Mouse (Mus musculus) liver, adult (tissue): Measurements from ENCODE around the gene Plpp1.

ENCODE experiments used
- GATA4 ChIP-seq: IDR thresholded peaks from 2 replicates; pipeline ENCODE4 v1.6.1; 2014; ENCODE audit warnings: mild to moderate bottlenecking, low read length; ENCODE audit not compliant: insufficient replicate concordance

The Plpp1 gene

DNA sequence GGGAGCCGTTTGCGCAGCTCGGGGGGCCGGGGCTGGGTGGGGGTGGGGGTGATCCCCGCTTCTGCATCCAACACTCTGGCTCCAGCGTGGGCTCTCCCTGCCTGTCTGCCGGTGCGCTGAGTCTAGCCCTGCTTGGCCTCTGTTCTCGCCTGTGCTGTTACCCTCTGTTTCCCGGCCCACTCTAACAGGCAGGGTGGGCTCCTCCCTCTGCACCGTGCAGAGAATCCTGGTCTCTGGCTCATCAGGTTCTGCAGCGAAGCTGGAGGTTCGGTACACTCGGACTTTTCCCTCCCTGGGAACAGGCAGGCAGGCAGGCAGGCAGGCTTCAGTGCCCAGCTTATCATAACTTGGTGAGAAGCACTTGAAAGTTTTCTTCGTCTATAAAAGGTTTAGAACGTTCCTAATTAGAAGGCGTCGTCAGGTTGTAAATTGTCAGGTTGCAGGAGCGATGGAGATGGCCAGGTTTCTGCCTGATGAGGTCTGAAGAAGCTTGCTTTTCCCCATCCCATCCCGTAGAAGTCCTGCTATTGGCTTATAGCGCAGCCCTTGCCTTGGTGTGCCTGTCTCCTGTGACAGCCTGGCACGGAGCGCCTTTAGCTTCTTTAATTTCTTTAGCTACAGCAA lies 901 bp downstream of the Plpp1 start:
- no peak for TF ChIP-seq GATA4

DNA sequence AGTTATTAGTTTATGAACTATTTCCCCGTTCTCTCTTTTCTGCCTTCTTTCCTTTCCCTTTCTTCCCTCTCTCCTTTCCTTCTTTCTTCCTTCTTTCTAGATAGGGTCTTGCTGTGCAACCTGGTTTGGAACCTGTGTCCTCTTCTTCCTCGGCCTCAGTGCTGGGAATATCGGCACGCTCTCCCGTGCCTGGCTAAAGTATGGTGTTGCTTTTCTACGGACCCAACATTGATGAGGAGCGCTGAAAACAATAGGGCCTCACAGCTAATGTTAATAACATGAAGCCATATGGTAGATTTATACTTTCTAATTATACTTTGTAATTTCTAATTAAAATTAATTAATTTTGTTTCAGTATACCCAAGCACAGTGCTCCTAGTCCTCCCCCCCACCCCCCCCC lies 2.5 kb downstream of the Plpp1 start:
- TF ChIP-seq GATA4 = no peak

DNA sequence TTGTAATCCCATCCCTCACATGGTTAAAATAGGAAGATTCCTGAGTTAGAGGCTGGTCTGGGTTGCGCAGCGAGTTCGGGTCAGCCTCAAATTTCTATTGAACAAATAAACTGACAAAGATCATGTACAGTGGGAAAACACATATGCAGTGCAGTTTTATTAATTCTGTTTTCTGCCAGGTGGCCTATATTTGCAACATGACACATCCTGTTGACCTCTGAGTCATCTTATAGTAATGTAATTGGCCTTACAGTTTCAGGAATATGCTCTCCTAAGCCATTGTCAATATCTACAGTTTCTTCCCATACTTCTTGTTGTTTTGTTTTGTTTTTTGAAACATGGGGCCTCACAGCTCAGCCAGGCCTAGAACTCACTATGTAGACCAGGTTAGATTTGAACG lies 3.1 kb downstream of the Plpp1 start:
- TF ChIP-seq GATA4 = no peak

DNA sequence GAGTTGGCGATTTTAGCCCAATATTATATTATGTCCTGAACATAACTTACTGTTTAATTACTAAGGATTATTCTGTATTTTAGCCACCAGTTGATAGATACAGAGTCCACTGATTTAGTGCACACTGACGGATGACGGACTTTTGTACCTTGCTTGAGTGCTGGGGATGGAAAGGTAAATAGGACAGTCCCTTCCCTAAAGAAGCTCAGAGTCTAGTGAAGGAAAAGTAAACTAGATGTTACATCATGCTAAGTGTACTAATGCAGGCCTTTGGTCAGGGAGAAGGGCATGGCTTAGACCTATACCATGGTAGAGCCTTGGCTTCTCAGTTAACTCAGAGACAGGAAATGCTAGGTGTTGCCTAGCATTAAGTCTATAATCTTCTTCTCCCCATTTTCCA lies 4.9 kb downstream of the Plpp1 start:
- TF ChIP-seq GATA4 = no peak

DNA sequence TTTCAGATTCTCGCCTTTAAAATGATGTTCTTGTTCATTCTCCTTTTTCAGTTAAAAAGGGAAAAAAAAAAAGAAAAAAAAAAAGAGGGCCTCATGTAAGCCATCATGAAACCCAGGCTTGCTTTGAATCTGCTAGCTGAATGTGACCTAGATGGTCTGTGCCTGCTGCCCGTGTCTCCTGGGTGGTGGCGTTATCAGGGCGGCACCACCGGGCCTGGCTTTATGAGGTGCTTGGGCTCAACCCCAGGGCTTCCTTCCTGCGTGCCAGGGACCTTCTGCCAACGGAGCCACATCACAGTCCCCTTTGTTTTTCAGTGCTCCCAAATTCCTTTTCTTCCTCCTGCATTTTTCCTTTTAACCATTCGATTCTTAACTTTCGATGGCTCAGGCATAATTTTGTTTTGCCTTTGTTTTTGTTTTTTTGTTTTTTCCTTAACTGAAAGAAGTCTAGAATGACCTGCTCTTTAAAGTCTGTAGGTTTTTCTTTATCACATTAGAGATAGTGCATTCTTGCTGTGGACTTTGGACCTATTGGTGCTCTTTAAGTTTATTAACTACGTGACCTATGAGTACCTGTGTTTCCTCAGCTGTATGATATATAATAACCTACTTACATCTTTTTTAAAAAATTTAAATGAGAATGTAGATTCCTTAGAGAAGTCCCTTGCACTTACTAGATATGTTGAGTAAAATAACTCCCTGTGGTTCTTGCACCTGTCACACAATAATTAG lies 7.5 kb downstream of the Plpp1 start:
- TF ChIP-seq GATA4 = peak; percentile 42; the same call in 1 of the 2 replicates

DNA sequence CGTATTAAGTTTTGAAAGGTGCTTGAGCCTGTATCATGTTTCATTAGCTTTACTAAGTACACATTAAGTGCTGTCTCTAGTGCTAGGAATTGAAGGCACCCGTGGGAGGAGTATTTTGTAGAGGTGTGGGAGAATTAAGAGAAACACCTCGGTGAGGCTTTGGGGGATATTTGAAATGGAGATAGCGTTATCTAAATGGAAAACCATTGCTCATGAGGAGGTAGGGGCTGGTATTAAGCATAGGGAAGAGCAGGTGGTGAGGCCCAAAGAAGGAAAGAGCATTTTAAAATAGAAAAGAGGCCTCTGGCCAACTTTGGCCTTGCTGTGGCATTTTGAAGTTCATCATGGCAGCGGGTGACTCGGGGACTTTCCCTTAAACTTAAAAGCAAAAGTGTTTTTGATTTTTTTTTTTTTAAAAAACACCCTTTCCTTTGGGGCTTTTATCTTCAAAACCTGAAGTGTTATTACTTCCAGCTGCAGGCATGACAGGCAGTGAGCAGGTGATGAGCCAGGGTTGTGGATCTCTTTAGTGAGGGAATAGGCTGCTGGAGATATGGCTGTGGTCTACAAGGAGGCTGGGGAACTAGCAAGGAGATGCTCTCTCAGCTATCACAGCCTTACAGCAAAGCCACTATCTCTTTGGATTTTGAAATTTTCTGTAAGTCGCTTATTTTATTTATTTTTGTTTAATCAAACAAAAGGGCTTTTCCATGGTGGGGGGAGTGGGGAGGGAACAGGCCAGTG lies 9.1 kb downstream of the Plpp1 start:
- TF ChIP-seq GATA4 = no peak

DNA sequence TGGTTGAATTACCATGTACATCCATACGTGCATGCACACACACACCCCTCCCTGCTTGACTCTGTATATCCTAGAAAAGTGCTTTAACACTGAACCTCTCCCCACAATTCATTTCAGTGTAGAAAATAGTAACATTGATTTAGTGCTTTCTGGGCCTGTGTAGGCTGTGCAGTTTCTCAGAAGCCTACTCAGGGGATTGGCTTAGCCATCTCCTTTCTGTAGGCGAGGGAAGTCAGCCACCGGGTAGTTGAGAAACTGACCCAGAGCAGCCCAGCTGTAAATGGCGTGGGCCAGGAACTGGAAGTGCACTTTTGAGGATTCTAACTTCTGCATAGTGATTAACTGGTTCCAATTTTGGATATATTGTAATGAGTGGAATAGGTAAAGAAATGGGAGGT lies 9.7 kb downstream of the Plpp1 start:
- no peak for TF ChIP-seq GATA4

DNA sequence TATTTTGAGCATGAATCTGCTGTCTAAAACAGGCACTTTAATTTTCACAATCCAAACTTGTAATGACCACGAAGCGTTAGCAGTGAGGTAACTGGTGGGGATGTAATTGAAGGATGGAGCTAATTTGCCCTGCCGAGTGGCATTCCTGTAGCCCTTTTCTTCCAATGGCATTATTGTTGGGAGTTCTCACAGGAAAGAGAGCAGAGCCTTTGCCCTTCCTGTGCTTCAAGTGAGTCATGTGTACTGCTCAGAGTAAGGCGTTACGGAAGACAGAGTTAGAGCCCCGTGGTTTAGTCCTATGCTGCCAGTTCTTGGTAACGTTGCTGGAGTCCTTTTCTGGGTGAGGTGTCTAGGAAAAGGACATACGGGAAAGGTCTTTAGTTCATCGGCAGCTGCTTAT lies 10.2 kb downstream of the Plpp1 start:
- TF ChIP-seq GATA4 = no peak

DNA sequence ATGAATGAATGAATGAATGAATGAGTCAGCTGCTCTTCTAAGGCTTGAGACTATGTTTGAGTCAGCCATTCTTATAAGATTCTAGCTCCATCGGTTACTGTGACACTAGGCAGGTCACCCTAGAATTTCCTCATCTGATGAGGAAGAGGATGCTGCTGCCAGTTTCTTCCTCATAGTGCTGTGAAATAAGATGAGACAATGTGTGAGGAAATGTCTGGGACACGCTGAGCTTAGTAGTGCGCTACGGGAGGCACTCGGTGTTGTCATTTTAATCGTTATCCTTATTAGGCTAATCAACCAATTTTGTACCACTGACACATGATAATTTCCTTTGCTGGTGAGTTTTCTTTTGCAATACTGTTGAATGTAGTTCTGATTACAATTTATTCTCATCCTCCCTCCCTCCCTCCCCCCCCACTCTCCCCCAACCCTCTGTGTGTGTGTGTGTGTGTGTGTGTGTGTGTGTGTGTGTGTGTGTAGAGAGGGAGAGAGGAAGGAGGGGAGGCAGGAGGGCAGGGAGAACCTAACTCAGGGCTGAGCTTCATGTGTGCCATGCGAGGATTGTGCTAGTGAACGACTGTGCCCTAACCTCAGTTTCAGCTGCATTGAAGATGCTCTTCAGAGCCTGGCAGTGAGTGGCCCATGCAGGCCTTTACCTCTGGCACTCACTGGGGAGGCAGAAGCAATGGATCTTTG lies 11.3 kb downstream of the Plpp1 start:
- no peak for TF ChIP-seq GATA4

DNA sequence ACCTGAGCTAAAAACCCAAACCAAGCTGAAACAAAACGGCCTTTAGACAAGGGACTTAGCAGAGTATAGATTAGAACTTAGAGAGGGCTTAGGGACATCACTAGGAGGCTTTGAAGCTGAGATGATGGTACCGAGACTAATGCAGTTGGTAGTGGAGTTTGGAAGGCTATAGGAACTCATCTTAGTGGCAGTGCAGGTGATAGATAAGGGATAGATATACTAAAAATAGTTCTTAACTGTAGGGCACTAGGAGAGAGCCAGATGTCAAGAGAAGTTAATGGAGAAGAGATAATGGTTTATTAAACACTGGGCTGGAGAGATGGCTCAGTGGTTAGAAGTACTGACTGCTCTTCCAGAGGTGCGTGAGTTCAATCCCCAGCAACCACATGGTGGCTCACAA lies 15.4 kb downstream of the Plpp1 start:
- no peak for TF ChIP-seq GATA4

DNA sequence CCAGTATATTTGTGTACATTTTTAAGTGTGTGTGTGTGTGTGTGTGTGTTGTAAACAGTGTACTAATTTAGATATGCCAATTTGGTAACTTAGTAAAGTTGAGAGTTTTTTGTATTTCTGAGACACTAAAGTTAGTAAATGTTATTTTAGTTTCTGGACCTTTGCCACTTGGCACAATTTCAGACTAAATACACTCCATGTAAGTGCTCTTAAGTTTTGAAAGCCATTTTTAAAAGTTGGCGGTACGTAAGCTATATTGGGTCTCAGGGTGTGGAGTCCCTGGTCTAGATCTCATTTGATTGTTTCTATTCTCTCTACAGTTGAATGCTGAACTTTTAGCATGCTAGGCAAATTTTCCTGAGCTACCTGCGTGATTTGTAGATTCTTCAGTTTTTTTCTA lies 17.5 kb downstream of the Plpp1 start:
- TF ChIP-seq GATA4 = no peak

DNA sequence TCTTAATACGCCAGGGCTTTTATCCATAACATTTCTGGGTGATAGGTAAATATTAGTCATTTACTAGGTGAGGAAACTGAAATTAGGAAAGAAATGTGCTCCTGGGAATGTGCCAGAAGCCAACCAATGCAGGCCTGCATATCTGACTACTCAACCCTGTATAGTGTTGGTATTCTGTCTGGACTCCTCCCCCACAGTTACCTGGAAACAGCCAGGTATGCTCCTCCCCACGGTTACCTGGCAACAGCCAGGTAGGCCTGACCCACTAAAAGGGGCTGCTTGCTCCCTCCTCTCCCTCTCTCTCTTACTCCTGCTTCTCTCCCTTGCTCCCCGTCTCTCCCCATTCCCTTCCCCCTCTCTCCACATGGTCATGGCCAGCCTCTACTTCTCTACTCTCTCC lies 21.8 kb downstream of the Plpp1 start:
- no peak for TF ChIP-seq GATA4

DNA sequence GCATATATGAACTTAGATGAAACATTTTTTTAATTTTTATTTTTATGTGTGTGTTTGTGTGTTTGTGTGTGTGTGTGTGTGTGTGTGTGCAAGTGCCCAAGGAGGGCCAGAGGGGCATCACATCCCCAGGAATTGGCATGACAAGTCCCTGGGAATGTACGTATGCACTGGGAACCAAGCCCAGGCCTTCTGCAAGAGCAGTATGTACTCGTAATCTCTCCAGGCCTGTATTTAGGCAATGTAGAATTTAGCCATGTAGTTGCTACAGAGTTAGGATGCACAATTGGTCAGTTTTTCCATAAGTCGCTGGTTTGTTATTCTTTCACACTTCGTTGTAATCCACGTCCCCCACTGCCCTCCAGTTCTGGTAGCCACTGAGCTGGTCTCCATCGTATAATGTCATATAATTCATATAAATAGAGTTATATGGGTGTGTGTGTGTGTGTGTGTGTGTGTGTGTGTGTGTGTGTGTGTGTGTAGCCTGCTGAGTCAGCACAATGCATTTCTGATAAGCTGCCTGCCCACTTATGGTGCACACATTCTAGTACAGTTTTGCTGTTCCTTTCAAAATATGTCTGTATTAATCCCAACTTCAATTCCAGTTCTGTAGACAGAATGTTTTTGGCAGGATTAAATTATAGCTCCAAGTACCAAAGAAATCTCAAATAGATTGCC lies 22.8 kb downstream of the Plpp1 start:
- no peak for TF ChIP-seq GATA4

DNA sequence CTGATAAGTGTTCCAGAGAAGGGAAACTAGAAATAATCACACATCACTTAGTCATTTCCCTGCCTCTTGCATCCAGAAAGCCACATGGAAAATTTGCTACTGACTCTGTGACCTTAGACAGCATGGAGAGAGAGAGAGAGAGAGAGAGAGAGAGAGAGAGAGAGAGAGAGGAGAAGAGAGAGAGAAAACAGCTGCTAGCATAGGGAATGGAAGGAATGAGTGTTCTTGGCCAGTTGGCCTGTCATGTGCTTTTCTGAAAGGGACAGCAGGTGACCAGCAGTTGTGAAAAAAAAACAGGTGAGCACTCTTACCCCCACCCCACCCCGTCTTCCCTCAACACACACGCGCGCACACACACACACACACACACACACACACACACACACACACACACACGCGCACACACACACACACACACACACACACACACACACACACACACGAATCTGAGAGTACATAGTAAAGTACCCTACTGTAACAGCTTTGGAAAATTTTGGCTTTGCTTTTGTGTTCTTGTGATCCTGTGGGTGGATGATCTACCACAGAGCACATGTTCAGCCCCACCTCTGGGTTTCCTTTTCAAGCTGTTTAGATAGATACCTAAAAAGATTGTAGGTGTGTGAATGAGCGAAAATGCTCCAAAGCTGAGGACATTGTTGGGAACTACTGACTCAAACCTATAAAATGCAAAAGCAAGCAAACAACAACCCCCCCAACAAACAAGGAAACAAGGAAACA lies 23.5 kb downstream of the Plpp1 start:
- TF ChIP-seq GATA4 = no peak; the same call in 1 of the 2 replicates

DNA sequence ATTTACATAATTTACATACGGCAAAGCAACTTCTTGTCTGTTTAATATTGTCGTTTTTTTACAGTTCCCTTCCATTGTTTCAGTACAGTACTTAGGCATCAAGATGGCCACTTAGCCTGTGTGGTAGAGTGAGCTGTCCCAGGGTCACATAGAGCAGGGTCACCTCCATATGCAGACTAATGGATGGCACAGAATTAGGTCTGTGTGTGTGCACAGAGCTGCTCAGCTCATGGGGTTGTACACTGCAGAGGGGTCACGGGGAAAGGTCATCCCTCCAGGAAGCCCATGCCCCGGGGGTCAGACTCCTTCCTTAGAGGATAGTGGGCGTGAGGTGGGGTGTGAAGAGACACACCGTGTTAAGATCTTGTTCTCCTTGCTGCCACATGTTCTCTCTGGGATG lies 24.9 kb downstream of the Plpp1 start:
- no peak for TF ChIP-seq GATA4

DNA sequence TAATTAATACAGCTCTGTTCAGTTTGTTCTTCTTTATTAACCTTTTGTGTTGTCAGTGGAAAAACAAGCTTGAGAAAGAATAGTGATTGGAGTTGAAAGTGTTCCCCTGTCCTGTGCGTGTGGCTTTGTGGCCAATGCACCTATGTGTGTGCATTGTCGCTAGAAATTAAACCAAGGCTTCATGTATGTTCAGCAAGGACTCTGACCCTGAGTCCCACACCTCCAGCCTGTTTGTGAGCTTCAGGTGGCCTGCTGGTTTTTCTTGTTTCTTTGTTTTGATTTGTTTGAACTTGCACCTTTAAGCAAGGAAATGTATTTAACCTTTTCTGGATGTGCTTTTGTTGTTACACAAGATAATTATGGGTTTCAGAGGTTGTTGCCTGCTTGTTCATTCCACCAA lies 29.0 kb downstream of the Plpp1 start:
- no peak for TF ChIP-seq GATA4
